In genomic region chr6:38058805-38059204, GRCm38 (mm10) we compare ENCODE assay signal across 13 mouse cellular contexts. TPM values are rescaled to one million over a fixed set of nuclear protein-coding genes. Genes with fewer than 3 reads are reported as not detected.
DNase-seq lines count a peak whose midpoint lies in the region; ATAC-seq and TF ChIP-seq lines count a peak whose summit lies in the region.
"Had no signal": no experiment of that assay in that cellular context is flagged by ENCODE, and none has a peak within 500 bp of the region (broad histone marks: within the 10 kb centered on the region; RNA-seq: fewer than 3 reads in every experiment).

No protein-coding gene starts in this region.

- ATAC-seq in CD4-positive, CD25-positive, alpha-beta regulatory T cell, adult 4 months, result no peak
- ATAC-seq in megakaryocyte progenitor cell, adult 5-6 weeks (replicated peaks; ENCODE audit: poor library complexity), result peak; percentile 54; the same call in 1 of the 2 replicates
- ATAC-seq: forebrain, embryonic 16.5 days had no signal

- H3K27ac ChIP-seq in layer of hippocampus, adult 2 months, result no peak overlapping the region
- H3K27ac ChIP-seq: embryonic facial prominence, embryonic 13.5 days; hindbrain, embryonic 13.5 days had no signal

- peaks cover 17% of the 10 kb centered on the region for H3K9me3 ChIP-seq in E14TG2a.4 (ENCODE audit: low read length)
- H3K9me3 ChIP-seq: embryonic facial prominence, embryonic 13.5 days; hindbrain, embryonic 13.5 days had no signal

- peak; percentile 63 for TF ChIP-seq CTCF in layer of hippocampus, adult 2 months (conservative IDR thresholded peaks at IDR 0.05)
- peak; percentile 62 for TF ChIP-seq CTCF in E14TG2a.4 (conservative IDR thresholded peaks at IDR 0.05; ENCODE audit: low read length)

- no peaks in the 10 kb centered on the region for H3K27me3 ChIP-seq in E14TG2a.4 (ENCODE audit: insufficient read depth, low read length)
- H3K27me3 ChIP-seq: embryonic facial prominence, embryonic 13.5 days; hindbrain, embryonic 13.5 days had no signal

- no peak overlapping the region for H3K4me3 ChIP-seq in layer of hippocampus, adult 2 months
- no peak overlapping the region for H3K4me3 ChIP-seq in E14TG2a.4 (replicated peaks; ENCODE audit: low read length)
- H3K4me3 ChIP-seq: embryonic facial prominence, embryonic 13.5 days; hindbrain, embryonic 13.5 days had no signal

- peaks cover 8% of the 10 kb centered on the region; the same call in 1 of the 2 replicates for H3K4me1 ChIP-seq in E14TG2a.4 (replicated peaks; ENCODE audit: low read depth, low read length)
- H3K4me1 ChIP-seq: hindbrain, embryonic 13.5 days had no signal

- H3K36me3 ChIP-seq in E14TG2a.4 (ENCODE audit: insufficient read depth, low read length), result no peaks in the 10 kb centered on the region
- H3K36me3 ChIP-seq: embryonic facial prominence, embryonic 13.5 days; hindbrain, embryonic 13.5 days had no signal

- peak; percentile 51 for DNase-seq in CD4-positive, CD25-positive, alpha-beta regulatory T cell, adult 2 months (ENCODE audit: low read depth, low spot score)
- DNase-seq in layer of hippocampus, adult 2 months (ENCODE audit: low spot score in 2 of 2), result no peak
- DNase-seq in layer of hippocampus, adult 8-10 months (ENCODE audit: low spot score in 2 of 2), result no peak
- DNase-seq in heart, postnatal 4 days, result no peak
- no peak for DNase-seq in right cerebral cortex, postnatal 14 days
- DNase-seq: heart, adult 18-20 months had no signal

RNA-seq across cellular contexts. Expression of gene Svopl, which starts 12.0 kb away (rescaled TPM):
- under 1 TPM in 1 of 2 experiments, not detected in 1; 0.24 TPM for polyA plus RNA-seq in CD4-positive, CD25-positive, alpha-beta regulatory T cell, adult 4 months (2017; shearing (Covaris generic))
- under 1 TPM; 0.20 to 0.54 TPM for total RNA-seq in layer of hippocampus, adult 2 months (2021)
- under 1 TPM; 0.45 to 0.83 (median 0.67) TPM for total RNA-seq in layer of hippocampus, adult 8-10 months (2022)
- total RNA-seq in megakaryocyte progenitor cell, adult 5-6 weeks (2015), result not detected in 2 replicates
- not detected in 2 replicates for total RNA-seq in megakaryocyte progenitor cell, adult 5-6 weeks (2017)
- total RNA-seq in heart, postnatal 4 days (2021), result under 1 TPM; 0.65 to 0.69 TPM
- total RNA-seq: left cerebral cortex, postnatal 36 days had no signal

RNA-seq across cellular contexts. Expression of gene Tmem213, which starts 50.2 kb away (rescaled TPM):
- polyA plus RNA-seq in CD4-positive, CD25-positive, alpha-beta regulatory T cell, adult 4 months (2017; shearing (Covaris generic)), result not detected
- not detected for total RNA-seq in layer of hippocampus, adult 2 months (2021)
- total RNA-seq in layer of hippocampus, adult 8-10 months (2022), result not detected
- not detected in 2 replicates for total RNA-seq in megakaryocyte progenitor cell, adult 5-6 weeks (2015)
- total RNA-seq in megakaryocyte progenitor cell, adult 5-6 weeks (2017), result not detected in 2 replicates
- total RNA-seq in heart, postnatal 4 days (2021), result not detected
- total RNA-seq: heart, adult 18-20 months; left cerebral cortex, postnatal 36 days had no signal
- polyA plus RNA-seq: forebrain, embryonic 16.5 days; hindbrain, embryonic 13.5 days had no signal
